Mouse (Mus musculus) kidney, adult 2 months (tissue): Measurements from ENCODE around the gene Tvp23b.

Experiments
- CTCF ChIP-seq: fragments of 200-500 bp; conservative IDR thresholded peaks from 2 replicates; pipeline ENCODE4 v1.5.1; 2011; ENCODE audit warnings: low read depth, mild to moderate bottlenecking, control low read depth, low read length, moderate library complexity, mixed read lengths; ENCODE audit not compliant: insufficient read depth, insufficient read length
- POLR2A ChIP-seq: fragments of 200-500 bp; IDR thresholded peaks from one replicate; pipeline ENCODE4 v1.6.1; 2011; ENCODE audit warnings: low read depth, low read length, control low read depth

- TF ChIP-seq CTCF (no peak), POLR2A (no peak)
Observed at GRCm38 (mm10) chr11:62911362-62911761, 32.1 kb downstream of the Tvp23b start.
